Mouse (Mus musculus) brain, embryonic 14.5 days (tissue): ENCODE measurements around the gene 9130409I23Rik.
A peak's percentile ranks its signal among the peaks of the same experiment; 100 is the strongest.

ENCODE experiments used
- CTCF ChIP-seq: fragments of 200-500 bp; IDR thresholded peaks from 2 replicates; pipeline ENCODE4 v1.5.1; 2012; ENCODE audit warnings: inconsistent platforms, mild to moderate bottlenecking, moderate library complexity, borderline replicate concordance; ENCODE audit not compliant: insufficient read depth, insufficient read length; ENCODE audit errors: extremely low read depth
- POLR2A ChIP-seq: fragments of 200-500 bp; IDR thresholded peaks from 2 replicates; pipeline ENCODE4 v1.6.1; 2012; ENCODE audit warnings: mild to moderate bottlenecking, inconsistent platforms, borderline replicate concordance; ENCODE audit not compliant: poor library complexity, insufficient read depth, insufficient read length, severe bottlenecking; ENCODE audit errors: extremely low read depth

DNA sequence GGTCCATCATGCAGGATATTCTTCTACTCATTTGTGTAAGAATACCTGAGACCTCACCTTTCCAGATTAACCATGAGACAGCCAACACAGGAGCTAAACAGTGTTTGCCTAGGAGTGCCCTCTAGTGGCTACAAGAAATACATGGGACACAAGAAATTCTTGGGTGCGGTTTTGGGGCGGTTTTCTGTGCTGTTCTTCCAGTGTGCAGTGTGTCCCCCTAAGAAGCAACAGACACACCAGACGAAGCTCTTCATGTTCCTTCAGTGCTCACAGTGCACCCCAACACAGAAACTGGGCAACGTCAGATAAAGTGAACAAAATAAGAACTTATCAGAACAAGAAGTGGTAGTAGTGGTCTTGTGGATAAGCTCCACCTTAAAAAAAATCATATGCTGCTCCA is 11.4 kb upstream of the 9130409I23Rik start:
- TF ChIP-seq CTCF (peak; percentile 75; the same call in 1 of the 2 replicates), POLR2A (no peak)
